Mouse (Mus musculus) gastrocnemius, postnatal 14 days (tissue): ENCODE measurements around the gene Spata31. TPM values are rescaled to one million over a fixed set of nuclear protein-coding genes. Genes with fewer than 3 reads are reported as not detected.

Source experiments
- DNase-seq: peaks from one replicate; pipeline ENCODE4 v3.0.0; 2021; ENCODE audit warnings: mixed read lengths
- intact Hi-C: fragments of 180-260 bp; cut with DNase I; formaldehyde crosslinking; loops from one replicate; pipeline ENCODE4 v1.15.1; 2025; ENCODE audit warnings: low total_unique reads
- long read RNA-seq, 2 experiments: library from polyadenylated mRNA; stranded (forward); transcript quantifications; one replicate each; pipeline ENCODE4 v2.0.0; 2021
- total RNA-seq, 2 experiments: library from RNA; stranded (reverse); gene quantifications; 2 replicates each; pipeline ENCODE4 v1.2.3; 2021

The Spata31 gene
- not detected for total RNA-seq
- long read RNA-seq, experiment 1 = 0 reads
- long read RNA-seq, experiment 2 = 0 reads

DNA sequence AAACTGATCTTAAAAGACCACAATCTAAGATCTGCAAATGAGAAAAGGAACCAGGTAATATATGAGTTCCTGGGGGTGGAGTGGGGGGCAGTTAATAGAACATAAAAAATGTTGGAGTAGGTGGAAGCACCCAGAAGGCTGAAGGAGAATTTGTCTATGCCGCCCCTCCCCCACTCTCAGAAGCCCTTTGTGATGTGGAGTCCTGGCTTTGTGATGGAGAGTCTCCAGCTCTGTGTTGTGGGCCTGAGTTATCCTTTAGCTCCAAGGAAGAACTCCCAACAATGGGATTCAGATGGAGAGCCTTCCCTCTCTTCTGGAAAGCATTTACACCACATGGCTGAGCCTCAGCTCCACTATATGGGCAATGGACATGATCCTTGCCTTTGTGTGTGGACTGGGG is at the start of gene Spata31:
Gene Spata31 (plus strand): TSS at position 216 of the 400 bp plus-strand sequence.
- DNase-seq = no peak
- intact Hi-C loops = no loop called here

DNA sequence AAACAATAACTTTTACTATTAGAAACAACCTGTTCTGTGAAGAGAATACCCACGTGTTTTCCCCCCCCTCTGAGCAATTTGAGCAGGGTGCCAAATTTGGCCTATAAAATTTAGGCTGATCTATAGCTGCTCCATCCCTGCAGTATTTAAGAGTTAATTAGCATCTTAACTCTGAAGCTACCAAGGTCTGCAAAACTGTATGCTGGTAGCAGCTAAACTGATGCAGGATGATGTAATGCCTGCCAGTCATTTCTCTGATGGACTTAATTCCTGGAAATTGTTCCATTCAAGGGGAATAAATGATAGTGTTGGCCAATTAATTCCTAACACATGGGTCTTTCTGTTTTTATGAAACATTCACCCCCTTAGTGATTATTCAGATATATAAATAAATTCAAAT is 14.1 kb upstream of the Spata31 start:
- intact Hi-C loops = no loop called here
- DNase-seq = no peak

DNA sequence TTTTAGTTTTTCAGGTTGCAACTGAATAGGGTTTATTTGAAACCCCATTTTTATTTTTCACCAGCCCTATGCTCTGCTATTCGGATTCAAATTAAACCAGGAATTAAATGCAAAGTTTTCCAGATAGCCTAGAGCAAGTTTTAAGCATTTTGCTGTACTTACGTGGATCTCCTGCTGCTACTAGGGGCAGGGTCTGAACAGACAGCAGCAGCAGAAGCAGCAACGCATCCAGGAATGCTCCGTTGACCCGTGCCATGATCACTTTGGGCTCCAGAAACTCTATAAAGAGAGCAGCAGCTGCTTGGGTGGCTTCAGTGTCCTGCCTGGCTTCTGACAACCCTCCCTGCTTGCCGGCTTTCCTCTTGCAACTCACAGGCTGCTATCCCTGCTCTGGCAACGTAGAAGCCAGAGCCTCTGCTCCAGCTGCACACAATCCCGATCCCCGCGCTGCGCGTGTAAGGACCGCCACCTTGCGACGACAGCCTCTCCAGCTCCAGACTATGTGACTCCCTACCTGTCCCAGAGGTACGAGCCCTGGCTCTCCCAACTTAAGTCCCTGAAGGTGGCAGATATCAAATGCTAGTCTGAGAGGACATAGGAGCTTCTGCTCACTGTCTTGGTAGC is 13.5 kb upstream of the Spata31 start, which contains the start of gene Cntnap3:
Gene Cntnap3 (minus strand): TSS at position 371 of the 624 bp plus-strand sequence.
- intact Hi-C loops = no loop called here

More for the DNA sequence above, 13.5 kb upstream of the Spata31 start, which contains the start of gene Cntnap3:
- DNase-seq = no peak

Other genes starting within 250 kb of the Spata31 start
- not detected for gene Cntnap3, start 13.5 kb upstream of the Spata31 start, total RNA-seq
- gene Spata31d1c, start 115.7 kb downstream of the Spata31 start, total RNA-seq = not detected
- gene Prss47, start 135.4 kb downstream of the Spata31 start, total RNA-seq = not detected
- gene Mfsd14b, start 195.6 kb downstream of the Spata31 start, total RNA-seq = 10 to 100 TPM; 10.5 TPM
- gene Olfr465-ps1, start 220.7 kb downstream of the Spata31 start, total RNA-seq = not detected
- not detected for gene Olfr466, start 232.8 kb downstream of the Spata31 start, total RNA-seq